Mouse (Mus musculus) liver, adult 2 months (tissue): Measurements from ENCODE around the gene Ercc2. TPM values are rescaled to one million over a fixed set of nuclear protein-coding genes. Genes with fewer than 3 reads are reported as not detected.

Source experiments
- DNase-seq: peaks from one replicate; pipeline ENCODE4 v3.0.0-alpha.2; 2011; ENCODE audit warnings: low read depth, low spot score; ENCODE audit errors: extremely low read depth
- H3K27ac ChIP-seq: fragments of 200-500 bp; replicated peaks from 2 replicates; pipeline ENCODE4 v1.5.1; 2012; ENCODE audit warnings: low read depth, mild to moderate bottlenecking, control low read depth, inconsistent platforms, low read length; ENCODE audit not compliant: insufficient read depth
- H3K27me3 ChIP-seq: fragments of 200-500 bp; 2 replicates; pipeline ENCODE4 v1.6.1; 2012; ENCODE audit warnings: mild to moderate bottlenecking, moderate library complexity, low read length, inconsistent platforms; ENCODE audit not compliant: control insufficient read depth, insufficient read depth
- H3K36me3 ChIP-seq: fragments of 200-500 bp; 2 replicates; pipeline ENCODE4 v1.6.1; 2012; ENCODE audit warnings: low read length, inconsistent platforms; ENCODE audit not compliant: control insufficient read depth, insufficient read depth
- H3K4me1 ChIP-seq: fragments of 200-500 bp; 2 replicates; pipeline ENCODE4 v1.6.1; 2011; ENCODE audit warnings: low read length; ENCODE audit not compliant: control insufficient read depth, insufficient read depth
- H3K4me3 ChIP-seq: fragments of 200-500 bp; 2 replicates; pipeline ENCODE4 v1.5.1; 2011; ENCODE audit warnings: low read depth, mild to moderate bottlenecking, control low read depth, low read length, moderate library complexity; ENCODE audit not compliant: insufficient read depth
- H3K79me2 ChIP-seq: fragments of 200-500 bp; 2 replicates; pipeline ENCODE4 v1.6.1; 2012; ENCODE audit warnings: inconsistent platforms, mild to moderate bottlenecking, low read length, moderate library complexity; ENCODE audit not compliant: control insufficient read depth, insufficient read depth
- H3K9ac ChIP-seq: fragments of 200-500 bp; 2 replicates; pipeline ENCODE4 v1.6.1; 2012; ENCODE audit warnings: low read depth, mild to moderate bottlenecking, control low read depth, inconsistent platforms, low read length
- CTCF ChIP-seq: fragments of 200-500 bp; IDR thresholded peaks from 2 replicates; pipeline ENCODE4 v1.5.1; 2011; ENCODE audit warnings: low read depth, low read length, control low read depth
- POLR2A ChIP-seq: fragments of 200-500 bp; IDR thresholded peaks from 2 replicates; pipeline ENCODE4 v1.6.1; 2011; ENCODE audit warnings: low read length, control low read depth; ENCODE audit not compliant: insufficient read depth; ENCODE audit errors: extremely low read depth
- WGBS: fragments of 180-500 bp; shearing (Covaris S2); methylation state at CpG from one replicate; pipeline ENCODE4 v1.1.7; 2018; 5-methylcytosine and 5-hydroxymethylcytosine counted together
- polyA plus RNA-seq: library from polyadenylated mRNA; depleted of rRNA; stranded (reverse); fragments of >200 nt; gene quantifications from 2 replicates; pipeline ENCODE4 v1.2.3, GENCODE M21; 2012
- total RNA-seq: library from RNA; depleted of rRNA; stranded (reverse); fragments of >200 nt; gene quantifications from 2 replicates; pipeline ENCODE4 v1.2.3, GENCODE M21; 2014

The Ercc2 gene
- total and polyA plus RNA-seq, 2 experiments: 9.4 to 26.8 TPM

DNA sequence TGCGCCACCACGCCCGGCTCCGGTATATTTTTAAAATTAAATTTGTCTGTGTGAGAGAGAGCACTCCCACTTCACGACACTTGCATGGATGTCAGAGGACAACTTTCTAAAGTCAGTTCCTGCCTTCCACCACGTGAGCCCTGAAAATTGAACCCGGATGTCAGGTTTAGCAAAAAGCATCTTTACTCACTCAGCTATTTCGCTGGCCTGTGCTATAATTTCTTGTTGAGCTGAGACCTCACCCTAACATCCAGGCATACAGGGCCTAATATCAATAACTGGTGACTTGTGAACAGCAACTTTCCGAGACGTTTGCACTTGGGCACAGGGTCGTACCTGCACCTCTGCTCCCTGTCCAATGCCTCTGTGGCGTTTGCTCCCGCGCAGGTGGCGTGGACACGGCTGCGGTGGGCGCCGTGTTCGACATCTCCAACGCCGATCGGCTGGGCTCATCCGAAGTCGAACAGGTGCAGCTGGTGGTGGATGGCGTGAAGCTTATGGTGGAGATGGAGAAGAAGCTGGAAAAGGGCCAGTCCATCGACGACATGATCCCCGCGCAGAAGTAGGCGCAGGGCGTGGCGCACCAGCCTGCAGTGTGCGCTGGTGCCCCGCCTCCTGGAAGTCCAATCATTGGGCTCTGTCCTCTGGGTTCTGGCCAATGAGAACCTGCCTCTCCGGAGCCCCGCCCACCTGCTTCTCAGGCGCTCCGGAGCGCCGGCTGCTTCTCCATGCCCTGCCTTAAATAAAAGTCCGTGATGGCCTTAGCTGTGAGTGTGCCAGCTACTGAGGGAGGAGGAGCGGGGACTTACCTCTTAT lies 39.2 kb downstream of the Ercc2 start:
- Histone ChIP-seq H3K9ac (no peak overlapping the region), H3K36me3 (no peaks in the 10 kb centered on the region), H3K27me3 (0 out of 2 replicates have a peak, but pooled peaks cover 9% of the 10 kb centered on the region), H3K4me3 (peak overlapping the region; percentile 25; the same call in 1 of the 2 replicates), H3K4me1 (0 out of 2 replicates have a peak, but pooled peaks cover 1% of the 10 kb centered on the region), H3K79me2 (no peaks in the 10 kb centered on the region), H3K27ac (no peak overlapping the region)
- peak; percentile 57 for DNase-seq
- TF ChIP-seq CTCF: no peak
- TF ChIP-seq POLR2A: no peak
- WGBS: 13% methylated on average over 43 of the region's 43 CpGs

DNA sequence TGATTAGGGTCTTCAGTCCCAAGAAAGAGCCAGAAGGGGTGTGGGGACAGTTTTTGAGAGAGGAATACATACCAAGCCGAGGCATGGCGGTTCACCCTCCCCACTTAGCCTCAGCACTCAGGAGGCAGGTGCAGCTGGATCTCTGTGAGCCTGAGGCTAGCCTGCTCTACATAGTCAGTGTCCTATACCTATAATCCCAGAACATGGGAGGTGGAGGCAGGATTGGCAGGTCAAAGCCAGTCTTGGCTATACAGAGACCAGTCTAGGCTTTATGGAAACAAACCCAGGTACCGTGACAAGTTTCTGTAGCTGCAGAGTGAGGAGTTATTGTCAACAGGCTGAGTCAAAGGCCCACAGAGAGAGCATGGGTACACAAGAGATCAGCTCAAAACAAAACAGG lies 41.3 kb downstream of the Ercc2 start:
- DNase-seq: no peak
- Histone ChIP-seq H3K9ac (no peak overlapping the region), H3K79me2 (no peaks in the 10 kb centered on the region), H3K4me3 (no peak overlapping the region), H3K27ac (no peak overlapping the region), H3K36me3 (peaks cover 3% of the 10 kb centered on the region; the same call in 1 of the 2 replicates), H3K27me3 (0 out of 2 replicates have a peak, but pooled peaks cover 6% of the 10 kb centered on the region), H3K4me1 (0 out of 2 replicates have a peak, but pooled peaks cover 1% of the 10 kb centered on the region)
- TF ChIP-seq POLR2A (no peak), CTCF (no peak)
- 90% methylated on average over 3 of the region's 3 CpGs for WGBS

DNA sequence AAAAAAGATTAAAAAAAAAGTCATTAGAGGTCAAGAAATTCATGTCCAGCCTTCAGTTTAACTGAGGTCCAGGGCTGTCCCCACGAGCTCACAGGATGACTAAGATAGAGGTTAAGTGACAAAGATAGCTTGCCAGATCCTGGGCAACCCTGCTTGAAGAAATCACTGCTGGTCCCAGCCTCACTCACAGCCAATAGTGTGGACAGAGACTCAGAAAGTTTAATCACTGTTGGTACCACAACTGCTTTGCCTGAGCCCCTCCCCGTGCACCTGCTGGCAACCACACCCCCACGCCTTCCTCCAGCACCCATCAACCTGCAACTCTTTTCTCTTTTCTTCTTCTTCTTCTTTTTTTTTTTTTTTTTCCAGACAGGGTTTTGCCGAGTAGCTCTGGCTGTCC lies 42.2 kb downstream of the Ercc2 start:
- 0 out of 2 replicates have a peak, but pooled peaks cover 6% of the 10 kb centered on the region for H3K27me3 ChIP-seq
- H3K36me3 ChIP-seq: peaks cover 3% of the 10 kb centered on the region; the same call in 1 of the 2 replicates
- H3K4me3 ChIP-seq: no peak overlapping the region
- whole genome bisulfite sequencing: 62% methylated on average over 4 of the region's 4 CpGs
- H3K27ac ChIP-seq: no peak overlapping the region
- DNase-seq: no peak
- H3K4me1 ChIP-seq: 0 out of 2 replicates have a peak, but pooled peaks cover 1% of the 10 kb centered on the region
- TF ChIP-seq CTCF (no peak), POLR2A (no peak)
- no peak overlapping the region for H3K9ac ChIP-seq
- H3K79me2 ChIP-seq: no peaks in the 10 kb centered on the region

DNA sequence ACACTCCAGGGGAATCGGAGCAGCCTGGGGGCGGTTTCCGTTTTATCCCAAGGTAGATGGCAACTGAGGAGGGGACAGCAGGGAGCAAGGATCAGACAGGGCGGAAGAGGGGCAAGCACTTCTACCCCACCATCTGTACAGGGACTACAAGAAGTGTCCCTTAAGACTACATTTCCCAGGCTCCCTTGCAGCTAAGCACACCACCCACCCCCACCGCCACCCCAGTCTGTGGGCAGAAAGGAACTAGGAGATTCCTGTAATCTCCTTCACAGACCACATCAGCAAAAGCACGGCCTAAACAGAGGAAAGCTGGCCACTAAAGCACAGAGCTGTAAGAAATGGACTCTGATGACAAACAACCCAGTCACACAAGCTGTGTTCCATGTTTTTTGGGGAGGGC lies 44.5 kb downstream of the Ercc2 start:
- peaks cover 11% of the 10 kb centered on the region; the same call in 1 of the 2 replicates for H3K36me3 ChIP-seq
- H3K27ac ChIP-seq: no peak overlapping the region
- H3K4me3 ChIP-seq: no peak overlapping the region
- H3K79me2 ChIP-seq: no peaks in the 10 kb centered on the region
- no peak for DNase-seq
- 92% methylated on average over 6 of the region's 6 CpGs for WGBS
- H3K27me3 ChIP-seq: no peaks in the 10 kb centered on the region
- no peak for TF ChIP-seq CTCF
- TF ChIP-seq POLR2A: no peak
- H3K4me1 ChIP-seq: 0 out of 2 replicates have a peak, but pooled peaks cover 1% of the 10 kb centered on the region
- no peak overlapping the region for H3K9ac ChIP-seq

DNA sequence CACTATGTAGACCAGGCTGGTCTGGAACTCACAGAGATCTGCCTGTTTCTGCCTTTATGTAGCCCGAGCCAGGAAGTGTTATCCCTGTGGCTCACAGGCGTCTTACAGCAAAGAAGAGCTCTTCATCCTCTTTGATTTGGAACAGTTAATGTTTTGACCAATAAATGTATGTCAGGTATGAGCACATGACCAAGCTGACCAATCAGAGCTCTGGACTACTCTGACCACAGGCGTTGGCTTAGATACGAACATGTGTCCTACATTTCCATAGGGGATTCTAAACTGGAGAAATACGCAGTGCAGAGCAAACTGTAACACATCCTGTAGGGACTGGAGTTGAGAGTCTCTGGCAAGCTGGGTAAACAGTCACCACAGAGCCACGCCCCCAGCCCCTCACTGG lies 45.1 kb downstream of the Ercc2 start:
- no peaks in the 10 kb centered on the region for H3K79me2 ChIP-seq
- no peak overlapping the region for H3K9ac ChIP-seq
- no peaks in the 10 kb centered on the region for H3K27me3 ChIP-seq
- no peaks in the 10 kb centered on the region for H3K4me1 ChIP-seq
- H3K36me3 ChIP-seq: peaks cover 12% of the 10 kb centered on the region; the same call in 1 of the 2 replicates
- no peak overlapping the region for H3K27ac ChIP-seq
- DNase-seq: no peak
- 97% methylated on average over 6 of the region's 6 CpGs for WGBS
- TF ChIP-seq CTCF (no peak), POLR2A (no peak)
- no peak overlapping the region for H3K4me3 ChIP-seq
